Mouse (Mus musculus) frontal cortex, postnatal 36 days (tissue): ENCODE data around the gene A530016L24Rik.
A peak's percentile ranks its signal among the peaks of the same experiment; 100 is the strongest.

Experiments used
- DNase-seq, 2 experiments: peaks; one replicate each; pipeline ENCODE4 v3.0.0; 2022; ENCODE audit warnings: low spot score in 2 of 2

The A530016L24Rik gene

DNA sequence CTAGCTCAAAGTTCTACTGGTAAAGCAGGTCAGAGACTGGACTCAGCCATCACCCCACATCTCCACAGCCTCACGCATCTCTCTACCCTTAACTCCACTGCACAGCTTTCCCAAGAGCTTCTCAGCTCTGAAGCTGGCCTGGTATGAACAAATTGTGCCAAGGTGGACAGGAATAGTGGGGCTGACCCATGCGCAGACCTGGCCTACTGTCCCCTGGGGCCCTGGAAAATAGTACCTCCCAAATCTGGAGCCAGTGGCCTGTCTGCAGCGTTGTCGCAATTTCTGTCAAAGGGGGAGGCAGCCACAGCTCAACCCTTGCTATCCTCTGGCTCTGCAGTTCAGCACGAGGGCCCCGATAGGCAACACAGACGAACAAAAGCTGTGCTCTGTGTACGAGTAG lies at the start of gene A530016L24Rik:
Gene A530016L24Rik (plus strand): TSS at position 315 of the 400 bp plus-strand sequence.
- DNase-seq, result no peak

DNA sequence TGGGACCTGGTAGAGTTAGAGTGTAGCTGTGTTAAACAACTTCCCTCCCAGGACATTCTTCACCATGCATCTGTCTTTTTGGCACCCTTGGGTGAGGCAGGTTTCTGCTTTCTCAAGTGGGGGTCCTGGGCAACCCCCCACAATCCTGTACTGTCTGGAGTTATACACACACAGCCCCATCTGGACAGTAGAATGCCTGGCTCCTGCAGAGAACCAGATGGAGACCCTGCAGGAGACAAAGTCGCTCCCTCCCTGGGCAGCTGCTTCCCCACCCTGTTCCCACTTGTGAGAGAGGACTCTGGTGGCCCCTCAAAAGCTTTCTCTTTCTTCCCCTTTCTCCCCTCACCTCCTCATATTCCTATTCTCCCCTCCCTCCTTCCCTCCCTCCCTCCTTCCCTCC lies 49.3 kb upstream of the A530016L24Rik start:
- DNase-seq, result no peak

DNA sequence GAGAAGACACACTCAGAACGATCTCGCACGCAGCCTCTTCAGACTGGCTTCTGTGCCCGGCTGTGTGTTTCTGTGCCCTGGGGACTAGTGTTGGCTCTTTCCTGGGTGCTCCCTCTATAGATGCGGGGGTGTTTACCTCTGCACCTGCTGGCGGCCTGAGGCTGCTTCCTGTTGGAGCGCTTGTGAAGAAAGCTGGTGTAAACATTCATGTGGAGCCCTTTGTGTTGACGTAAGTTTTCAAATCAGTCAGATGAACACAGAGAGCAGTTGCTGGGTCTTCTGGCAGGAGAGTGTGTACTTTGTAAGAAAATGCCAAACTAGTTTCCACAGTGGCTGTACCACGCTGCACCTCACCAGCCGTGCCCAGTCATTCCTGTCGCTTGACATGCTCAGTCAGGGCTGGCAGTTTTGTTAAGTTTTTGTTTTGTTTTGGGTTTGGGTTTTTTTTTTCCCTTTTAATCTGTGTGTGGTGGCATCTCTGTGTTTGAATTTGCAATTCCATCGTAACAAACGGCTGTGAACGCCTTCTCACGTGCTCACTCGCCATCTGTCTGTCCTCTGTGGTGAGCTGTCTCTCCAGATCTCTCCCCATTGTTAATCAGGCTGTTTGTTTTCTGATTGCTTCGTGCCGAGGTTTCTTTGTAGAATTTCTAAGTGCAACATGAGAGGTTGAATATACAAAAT lies 40.0 kb upstream of the A530016L24Rik start:
- no peak for DNase-seq

DNA sequence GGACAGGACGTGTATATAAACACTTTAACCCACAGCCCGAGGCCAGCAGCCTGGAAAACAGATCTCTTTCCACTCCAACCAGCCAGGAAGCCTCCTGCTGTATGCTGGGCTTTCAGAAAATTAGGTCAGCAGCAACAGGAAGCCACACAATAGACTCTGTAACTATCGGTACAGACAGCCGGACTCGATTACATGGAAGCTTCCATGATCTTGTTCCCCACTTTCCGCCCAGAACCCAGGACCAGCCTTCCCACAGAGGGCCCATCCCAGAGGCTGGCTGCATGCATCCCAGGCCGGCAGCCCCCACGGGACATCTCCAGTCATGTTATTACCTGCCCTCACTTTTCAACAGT lies 39.4 kb upstream of the A530016L24Rik start:
- no peak for DNase-seq

DNA sequence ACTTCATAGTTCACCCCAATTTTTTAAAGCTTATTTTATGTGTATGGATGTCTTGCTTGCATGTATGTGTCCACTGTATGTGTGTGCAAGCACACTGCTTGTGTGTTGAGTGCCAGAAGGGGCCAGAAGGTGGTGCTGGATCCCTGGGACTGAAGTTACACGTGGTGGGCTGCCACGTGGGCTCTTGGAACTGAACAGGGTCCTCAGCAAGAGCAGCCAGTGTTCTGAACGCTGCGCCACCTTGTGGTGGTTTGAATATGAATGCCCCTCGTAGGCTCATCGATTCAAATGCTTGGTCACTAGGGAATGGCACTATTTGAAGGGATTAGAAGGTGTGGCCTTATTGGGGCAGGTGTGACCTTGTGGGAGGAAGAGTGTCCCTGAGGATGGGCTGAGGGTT lies 38.4 kb upstream of the A530016L24Rik start:
- peak in 1 of 2 experiments; percentile 40 for DNase-seq

DNA sequence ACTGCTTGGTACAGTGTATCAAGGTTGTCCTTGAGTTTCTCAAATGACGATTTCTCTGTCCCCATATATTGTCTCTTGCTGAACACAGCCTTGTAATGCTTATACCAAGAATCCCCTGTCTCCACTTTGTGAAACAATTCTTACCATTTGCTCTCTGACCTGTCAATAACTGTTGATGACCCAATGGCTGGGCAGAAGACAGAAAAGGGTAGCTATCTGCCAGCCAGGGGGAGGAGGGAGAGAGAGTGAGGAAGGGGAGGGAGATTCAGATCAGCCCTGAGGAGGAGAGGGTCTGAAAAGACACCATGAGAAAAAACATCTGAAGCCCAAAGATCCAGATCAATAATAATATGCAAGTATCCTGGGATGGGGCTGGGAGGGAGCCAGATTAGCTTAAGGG lies 37.9 kb upstream of the A530016L24Rik start:
- no peak for DNase-seq

DNA sequence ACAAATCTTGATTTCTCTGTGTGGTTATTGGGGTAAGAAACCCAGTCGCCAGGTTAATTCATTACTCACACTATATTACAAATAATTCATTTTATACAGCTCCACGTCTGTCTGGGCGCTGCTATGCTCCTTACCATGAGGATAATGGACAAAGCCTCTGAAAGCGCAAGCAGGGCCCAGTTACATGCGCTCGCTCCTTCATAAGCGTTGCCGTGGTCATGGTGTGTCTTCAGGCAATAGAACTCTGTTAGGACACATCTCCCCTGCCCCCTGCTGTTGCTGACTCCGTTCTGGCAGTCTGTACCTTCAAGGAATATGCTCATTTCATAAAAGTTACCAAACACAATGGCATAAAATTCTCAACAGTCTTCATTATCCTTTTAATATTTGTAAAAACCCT lies 37.4 kb upstream of the A530016L24Rik start:
- DNase-seq, result no peak

DNA sequence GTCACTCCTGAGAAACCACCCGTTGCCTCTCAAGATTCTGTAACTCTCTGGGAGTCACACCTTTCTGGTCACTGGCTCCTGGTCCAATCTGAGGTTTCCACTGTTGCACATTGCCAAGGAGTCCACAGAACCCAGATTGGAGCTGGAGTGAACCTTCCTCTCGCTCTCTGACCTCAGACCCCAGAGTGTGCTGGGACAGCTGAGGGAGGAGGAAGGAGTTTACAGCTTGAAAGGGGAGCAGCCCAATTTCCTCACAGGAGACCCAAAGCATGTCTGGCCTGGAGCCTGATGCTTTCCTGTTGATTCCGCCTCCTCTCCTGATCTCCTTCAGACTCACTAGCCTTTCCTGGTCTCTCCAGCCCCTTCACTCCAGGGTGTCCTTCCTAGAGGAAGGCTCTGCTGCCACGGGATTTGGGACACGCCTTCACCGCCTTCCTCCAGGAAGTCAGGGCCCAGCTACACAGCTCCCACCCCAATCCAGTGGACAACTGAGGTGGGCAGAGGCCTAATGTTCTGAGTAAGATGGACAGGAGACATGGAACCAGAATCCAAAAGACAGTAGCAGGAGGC lies 33.0 kb upstream of the A530016L24Rik start:
- DNase-seq, result no peak

DNA sequence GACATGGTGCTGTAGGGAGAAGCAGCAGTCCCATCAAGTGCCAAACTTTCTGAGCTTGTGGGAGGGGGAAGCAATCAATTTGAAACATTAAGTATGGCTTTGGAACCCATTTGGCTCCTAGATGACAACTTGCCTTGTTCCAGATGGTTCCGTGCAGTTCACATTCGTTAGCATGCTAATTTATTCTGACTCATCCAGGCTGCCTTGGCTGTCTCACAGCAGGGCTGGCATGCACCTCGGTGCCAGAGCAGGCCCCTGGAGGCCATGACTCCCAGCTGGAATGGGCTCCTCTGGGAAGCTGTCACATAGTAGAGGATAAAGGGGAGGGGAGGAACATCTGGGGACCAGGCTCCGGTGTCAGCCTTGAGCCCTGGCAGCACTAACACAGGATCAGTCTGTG lies 31.4 kb upstream of the A530016L24Rik start:
- DNase-seq, result peak; percentile 76 to 89

DNA sequence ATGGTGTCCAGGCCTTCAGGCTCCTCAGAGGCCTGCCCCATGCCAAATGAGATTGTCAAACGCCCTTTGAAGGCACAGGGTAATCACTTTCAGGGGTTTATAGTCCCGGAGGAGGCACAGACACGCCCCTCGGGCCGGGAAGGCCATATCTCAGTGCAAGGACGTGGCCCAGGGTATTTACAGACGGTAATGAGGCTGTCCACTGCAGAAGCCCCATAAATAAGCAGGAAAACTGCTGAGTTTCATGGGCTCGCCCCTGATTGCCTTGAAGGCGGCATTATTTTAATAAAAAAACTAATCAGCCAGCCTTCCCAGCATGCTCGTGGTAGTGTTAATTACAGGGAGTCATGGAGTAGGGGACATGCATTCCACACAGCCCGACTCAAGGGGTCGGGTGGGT lies 26.8 kb upstream of the A530016L24Rik start:
- no peak for DNase-seq

DNA sequence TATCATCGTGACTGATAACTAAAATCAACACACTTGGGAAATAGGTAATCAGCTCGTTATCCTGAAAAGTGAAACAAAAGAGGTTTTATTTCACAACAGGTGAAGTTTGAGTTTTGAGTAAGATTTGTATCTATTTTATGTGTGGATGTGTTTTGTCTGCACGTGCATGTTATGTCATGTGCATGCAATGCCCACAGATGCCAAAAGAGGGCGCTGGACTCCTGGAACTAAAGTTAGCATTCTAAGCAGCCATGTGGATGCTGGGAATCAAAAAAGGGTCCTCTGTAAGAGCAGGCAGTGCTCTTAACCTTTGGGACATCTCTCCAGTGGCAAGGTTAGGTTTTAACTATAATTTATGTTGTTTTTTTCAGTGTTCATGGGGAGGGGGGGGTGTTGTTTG lies 26.0 kb upstream of the A530016L24Rik start:
- no peak for DNase-seq

DNA sequence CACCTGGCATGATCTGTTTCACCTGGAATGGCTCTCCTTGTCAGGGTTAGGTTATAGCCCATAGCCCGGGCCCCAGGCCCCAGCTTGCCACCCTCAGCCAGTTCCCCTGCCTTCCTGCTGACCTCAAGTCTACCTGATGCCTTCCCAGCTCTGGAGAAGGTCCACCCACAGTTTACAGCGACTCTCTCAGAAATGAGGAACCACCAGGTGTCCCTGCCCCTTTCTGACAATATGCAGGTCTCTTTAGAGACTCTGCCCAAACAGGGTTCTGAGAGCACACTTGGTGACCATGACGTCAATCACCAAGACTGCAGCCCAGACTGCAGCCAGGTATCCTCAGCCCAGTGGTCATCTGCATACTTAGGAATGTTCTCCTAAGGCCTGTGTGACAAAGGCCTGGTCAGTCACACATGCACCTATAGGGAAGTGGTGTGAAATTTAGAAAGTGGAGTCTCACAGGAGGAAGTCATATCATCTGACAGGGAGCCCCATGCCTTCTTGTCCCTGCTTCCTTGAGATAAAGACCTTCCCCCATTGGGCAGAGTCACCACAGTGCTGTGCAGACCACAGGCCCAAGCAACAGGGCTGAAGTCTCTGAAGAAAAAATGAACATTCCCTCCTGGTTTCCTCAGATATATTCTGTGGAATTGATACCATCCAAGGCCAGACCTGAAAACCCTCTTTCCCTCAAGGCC lies 25.4 kb upstream of the A530016L24Rik start:
- DNase-seq, result no peak

DNA sequence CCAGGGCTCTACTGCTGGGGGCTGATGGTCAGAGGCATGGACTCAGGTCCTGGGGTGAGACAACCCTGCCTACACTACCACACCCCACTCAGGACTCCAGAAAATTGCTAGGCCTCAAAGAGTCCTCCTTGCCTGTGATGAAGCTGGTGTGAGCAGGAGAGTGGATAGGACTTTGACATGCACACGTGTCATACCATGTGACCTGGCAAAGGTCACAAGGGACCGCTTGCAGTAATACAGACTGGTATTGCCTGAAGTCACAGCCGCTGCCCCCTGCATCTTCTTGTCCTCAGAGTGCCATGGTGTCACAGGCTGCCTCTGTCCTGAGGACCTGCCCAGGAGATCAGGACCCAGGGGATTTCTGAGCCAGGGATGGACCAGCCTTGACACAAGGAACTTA lies 24.7 kb upstream of the A530016L24Rik start:
- DNase-seq, result no peak

DNA sequence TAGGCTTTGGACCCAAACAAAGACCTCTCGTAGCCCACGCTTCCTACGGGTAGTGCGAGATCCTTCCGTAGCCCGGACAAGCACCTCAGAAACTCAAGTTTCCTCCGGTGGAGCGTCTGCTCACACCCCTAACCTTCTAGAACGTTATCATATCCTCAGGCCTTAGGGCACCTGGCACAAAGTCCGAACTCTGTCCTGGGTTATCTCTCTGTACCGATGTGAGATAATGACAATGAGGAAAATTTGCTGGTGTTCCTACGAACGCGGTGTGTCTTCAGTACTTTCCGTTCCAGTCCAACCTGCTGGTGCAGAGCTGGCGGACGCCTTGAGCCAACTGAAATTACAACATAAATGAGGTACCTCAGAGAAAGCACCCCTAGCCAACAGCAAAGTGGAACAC lies 23.3 kb upstream of the A530016L24Rik start:
- no peak for DNase-seq

DNA sequence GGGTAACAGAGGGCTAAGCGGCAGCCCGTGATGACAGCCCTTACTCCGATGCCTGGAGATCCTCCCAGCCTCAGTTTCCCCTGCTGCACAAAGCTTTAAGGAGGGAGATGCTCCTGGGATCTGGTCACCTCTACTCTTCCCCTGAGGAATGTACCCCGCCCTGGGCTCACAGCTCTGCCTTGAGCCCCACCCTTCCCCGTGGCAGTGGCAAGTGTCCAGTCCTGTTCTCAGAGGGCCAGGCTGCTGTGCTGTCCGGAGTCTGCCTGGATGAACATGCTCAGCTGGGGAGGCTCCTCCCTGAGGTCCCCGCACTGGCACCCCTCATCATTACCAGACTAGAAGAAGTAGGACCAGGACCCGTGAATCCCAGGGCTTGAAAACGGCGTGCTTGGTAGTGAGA lies 21.9 kb upstream of the A530016L24Rik start:
- DNase-seq, result no peak

DNA sequence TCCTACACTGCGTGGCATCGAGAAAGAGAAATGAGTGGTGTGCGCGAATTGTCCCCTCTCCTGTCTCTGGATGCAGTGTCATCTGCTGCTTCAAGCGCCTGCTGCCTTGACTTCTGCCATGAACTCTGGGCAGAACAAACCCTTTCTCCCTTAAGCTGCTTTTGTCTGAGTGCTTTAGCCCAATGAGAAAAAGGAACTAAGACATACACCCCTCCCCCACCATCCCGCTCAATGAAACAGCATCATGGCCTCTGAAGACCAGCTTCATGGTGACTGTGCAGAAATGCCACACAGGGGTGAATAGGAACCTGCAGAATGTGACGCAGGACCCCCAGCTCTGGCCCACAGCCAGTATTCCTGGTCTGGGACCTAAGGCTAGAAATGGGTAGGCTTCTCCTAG lies 19.9 kb upstream of the A530016L24Rik start:
- no peak for DNase-seq

DNA sequence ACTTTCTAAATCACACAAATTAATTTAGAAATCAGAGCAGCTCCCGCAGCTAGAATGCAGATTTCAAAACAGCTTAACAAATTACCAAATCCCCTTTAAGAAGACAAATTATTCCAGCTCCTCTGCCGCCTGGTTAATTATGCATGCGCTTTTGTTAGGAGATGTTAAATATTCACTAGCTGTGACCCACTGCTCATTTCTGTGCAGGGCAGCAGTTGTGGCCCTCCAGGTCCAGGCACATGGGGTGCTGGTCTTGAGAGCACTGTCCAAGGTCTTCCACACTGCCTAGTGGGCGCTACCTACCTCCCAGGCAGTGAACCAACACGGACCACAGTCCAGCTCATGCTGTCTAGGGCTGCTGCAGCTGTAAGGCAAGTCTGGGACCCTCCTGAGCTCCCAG lies 19.0 kb upstream of the A530016L24Rik start:
- DNase-seq, result peak in 1 of 2 experiments; percentile 13

DNA sequence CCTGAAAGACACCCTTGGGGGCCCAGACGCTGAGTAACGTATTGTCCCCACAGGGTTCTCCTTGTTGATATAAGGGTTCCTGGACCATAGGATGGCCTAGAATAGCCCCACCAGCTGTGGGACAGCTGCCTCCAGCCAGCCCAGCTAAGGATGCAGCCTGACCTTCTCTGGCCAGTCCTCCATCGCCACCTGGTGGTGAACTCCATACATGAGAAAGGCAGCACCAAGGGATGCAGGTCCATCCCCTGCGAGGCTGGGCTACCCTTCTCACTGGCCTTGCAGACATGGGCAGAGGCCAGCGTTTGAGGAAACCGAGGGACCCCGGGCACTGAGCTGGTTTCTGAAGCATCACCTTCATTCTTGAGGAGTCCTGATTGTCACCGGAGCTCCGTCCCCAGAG lies 15.5 kb upstream of the A530016L24Rik start:
- peak; percentile 79 to 81 for DNase-seq

DNA sequence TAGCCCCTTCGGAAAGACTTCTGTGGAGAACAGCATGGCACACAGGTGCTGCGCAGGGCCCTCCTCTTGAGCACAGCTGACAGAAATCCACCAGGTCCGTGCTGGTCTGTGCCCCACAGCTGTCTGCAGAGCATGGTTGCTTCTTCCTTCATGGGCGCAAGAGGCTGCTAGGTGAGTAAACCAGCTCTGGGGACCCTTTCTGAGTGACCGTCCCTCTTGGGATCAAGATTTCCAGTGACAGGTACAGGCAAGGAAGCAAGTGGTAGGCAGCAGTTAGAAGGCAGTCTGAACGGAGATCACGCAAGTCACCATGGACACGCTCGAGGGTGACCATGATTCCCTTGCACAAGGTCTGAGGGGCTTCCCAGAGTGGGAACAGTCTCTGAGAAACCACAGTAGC lies 287 bp downstream of the A530016L24Rik start:
- DNase-seq, result no peak

DNA sequence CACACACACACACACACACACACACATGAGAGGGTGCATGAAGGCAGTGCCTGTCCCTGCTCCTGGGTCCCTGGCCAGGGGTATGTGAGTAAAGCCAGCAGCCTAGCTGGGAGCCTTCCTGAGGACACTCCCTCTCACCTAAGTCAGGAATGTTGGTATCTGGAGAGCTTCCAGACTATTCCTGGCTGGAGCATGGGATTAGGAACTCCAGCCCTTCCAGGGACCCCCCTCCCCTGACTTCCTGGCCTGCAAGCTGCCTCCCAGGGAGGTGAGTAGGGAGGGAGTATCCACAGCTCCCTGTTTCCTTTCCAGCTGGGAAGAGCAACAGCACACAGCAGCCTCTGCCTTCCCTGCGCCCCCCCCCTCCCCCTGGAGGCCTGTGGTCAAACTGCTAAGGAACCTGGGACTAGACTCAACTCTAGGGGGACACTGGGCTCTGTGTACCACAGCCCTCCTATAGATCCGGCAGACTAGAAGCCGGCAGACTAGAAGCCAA lies 1.2 kb downstream of the A530016L24Rik start:
- DNase-seq, result no peak

DNA sequence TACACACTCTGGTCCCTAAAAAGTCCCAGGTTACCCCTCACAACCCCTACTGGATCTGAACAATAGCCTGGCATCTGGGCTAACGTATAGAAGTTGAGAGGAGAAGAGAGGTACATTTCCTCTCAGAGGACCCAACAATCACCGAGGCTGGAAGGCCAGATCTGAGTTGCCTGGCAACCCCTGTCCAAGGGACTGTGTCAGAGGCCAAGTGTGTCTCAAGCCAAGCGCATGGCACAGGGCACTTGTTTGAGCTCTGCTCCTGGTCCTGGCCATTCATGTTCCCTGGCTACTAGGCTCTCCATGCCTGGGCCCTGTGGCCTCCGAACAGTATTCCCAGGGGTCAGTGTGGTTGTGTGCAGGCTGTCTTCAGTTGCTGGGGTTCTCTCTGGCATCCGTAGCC lies 6.9 kb downstream of the A530016L24Rik start:
- no peak for DNase-seq

DNA sequence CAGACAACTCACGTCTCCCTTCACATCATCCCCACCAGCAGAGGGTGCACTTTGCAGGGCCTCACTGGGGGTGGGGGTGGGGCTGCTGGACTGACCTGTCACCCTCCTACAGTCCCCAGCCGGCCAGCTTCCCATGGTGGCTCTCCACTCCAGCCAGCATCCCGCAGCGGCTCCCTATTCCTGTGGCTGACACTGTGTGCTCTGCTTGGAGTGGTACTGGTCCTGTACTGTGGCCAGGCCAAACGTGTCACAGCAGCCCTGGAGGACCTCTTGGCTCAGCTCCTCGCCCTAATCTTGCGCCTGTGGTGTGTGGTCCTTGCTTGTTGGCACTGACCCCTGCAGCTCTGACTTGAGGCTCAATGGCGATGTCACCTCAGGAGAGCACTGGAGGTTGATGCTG lies 8.5 kb downstream of the A530016L24Rik start:
- no peak for DNase-seq

DNA sequence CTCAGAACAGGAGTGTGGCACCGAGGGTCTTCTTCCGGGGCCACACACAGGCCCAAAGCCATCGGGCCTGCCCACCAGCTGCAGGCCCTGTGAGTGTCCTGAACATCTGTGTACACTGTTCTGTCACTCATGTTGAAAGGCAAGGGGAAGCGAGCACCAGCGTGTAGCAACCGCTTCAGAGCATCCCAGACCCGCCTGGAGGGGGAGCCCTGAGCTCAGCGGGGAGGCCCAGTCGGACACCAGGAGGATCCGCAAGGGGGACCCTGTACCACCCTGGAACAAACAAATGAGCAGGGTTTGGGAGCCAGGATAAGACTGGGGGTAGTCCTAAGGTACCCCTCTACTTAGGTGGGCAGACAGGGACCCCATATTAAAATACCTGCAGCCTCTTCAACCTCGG lies 9.4 kb downstream of the A530016L24Rik start:
- DNase-seq, result peak in 1 of 2 experiments; percentile 33
